Mouse (Mus musculus) spleen, adult 2 months (tissue): ENCODE data around the gene Polr2a.

Source experiments
- CTCF ChIP-seq: fragments of 200-500 bp; IDR thresholded peaks from 2 replicates; pipeline ENCODE4 v1.5.1; 2011; ENCODE audit warnings: mild to moderate bottlenecking, inconsistent platforms; ENCODE audit not compliant: insufficient read depth, insufficient read length, insufficient replicate concordance; ENCODE audit errors: extremely low read depth
- POLR2A ChIP-seq: fragments of 200-500 bp; IDR thresholded peaks from 2 replicates; pipeline ENCODE4 v1.6.1; 2011; ENCODE audit warnings: low read depth, low read length, inconsistent platforms

- TF ChIP-seq CTCF (no peak), POLR2A (no peak)
Measured at GRCm38 (mm10) chr11:69707873-69708381, 50.5 kb downstream of the Polr2a start.
